Mouse (Mus musculus): ENCODE measurements around the gene Tcirg1.

DNA sequence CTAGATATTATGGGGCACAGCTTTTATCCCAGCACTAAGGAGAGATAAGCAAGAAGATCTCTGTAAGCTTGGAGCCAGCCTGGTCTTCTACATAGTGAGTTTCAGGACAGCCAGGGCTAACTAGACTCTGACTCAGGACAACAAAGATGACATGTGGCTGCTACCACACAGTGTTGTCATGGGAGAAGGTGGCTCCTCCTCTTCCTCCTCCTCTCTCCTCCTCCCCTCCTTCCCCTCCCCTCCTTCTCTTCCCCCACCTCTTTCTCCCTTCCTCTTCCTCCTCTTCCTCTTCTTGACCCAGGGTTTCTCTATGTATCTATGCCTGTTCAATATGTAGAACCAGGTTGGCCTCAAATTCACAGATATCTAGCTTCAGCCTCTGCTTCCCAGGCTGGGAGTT lies 44.5 kb upstream of the Tcirg1 start:
- TF ChIP-seq POLR2A (IDR thresholded peaks at IDR 0.05; ENCODE audit: borderline replicate concordance, insufficient read depth, low read length) (no peak), CTCF (IDR thresholded peaks at IDR 0.05; ENCODE audit: borderline replicate concordance, insufficient read depth, low read depth, low read length) (no peak)
